Mouse (Mus musculus) layer of hippocampus, postnatal 36 days (tissue): ENCODE data around the gene Ptgfrn. TPM values are rescaled to one million over a fixed set of nuclear protein-coding genes. Genes with fewer than 3 reads are reported as not detected.

Experiments
- DNase-seq, 2 experiments: peaks; one replicate each; pipeline ENCODE4 v3.0.0; 2022
- total RNA-seq, 2 experiments: library from RNA; stranded (reverse); gene quantifications; 2 replicates each; pipeline ENCODE4 v1.2.3; 2021

Ptgfrn gene
- 10 to 100 TPM in 1 of 2 experiments, 1 to 10 TPM in 1; 9.4 to 12.1 TPM for total RNA-seq

- DNase-seq: peak; percentile 42 to 48
Measured at GRCm38 (mm10) chr3:101110043-101110837, at the start of gene Ptgfrn. Ptgfrn (minus strand) TSS chr3:101110278.

DNA sequence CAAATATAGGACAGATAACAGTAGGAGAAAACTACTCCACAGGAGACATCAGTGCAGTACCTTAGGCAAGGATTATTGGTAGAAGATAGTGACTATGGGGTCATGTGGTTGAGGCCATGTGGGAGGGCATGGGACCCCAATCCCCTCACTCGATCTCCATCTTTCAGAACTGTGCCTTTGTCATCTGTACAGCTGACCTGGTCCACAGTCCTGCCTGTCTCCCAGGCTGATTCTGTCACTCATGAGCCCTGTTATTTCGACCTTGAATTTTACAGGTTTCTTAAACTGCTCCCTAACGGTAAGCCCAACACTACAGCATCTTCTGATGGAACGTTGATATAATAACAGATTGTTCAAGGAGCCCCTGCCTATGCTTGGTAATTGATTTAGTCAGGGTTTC, 49.6 kb upstream of the Ptgfrn start:
- DNase-seq: no peak

DNA sequence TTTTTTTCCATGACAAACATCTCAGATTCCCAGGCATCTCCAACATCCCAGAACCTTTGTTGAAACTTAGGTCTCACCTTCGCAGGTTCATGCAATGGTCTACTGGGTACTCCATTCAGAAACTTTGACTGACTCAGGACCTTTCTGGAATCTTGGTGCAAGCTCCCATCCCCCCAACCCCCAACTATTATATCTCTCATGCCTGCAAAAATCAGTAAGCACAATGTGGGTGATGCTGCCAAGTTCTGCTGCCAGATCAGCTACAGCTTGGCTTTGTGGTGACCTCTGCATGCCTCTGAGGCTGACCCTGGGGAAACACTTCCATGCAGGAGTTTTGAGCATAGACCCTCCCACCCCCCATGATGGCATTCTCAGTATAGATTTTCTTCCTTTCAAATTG, 44.0 kb upstream of the Ptgfrn start:
- no peak for DNase-seq

DNA sequence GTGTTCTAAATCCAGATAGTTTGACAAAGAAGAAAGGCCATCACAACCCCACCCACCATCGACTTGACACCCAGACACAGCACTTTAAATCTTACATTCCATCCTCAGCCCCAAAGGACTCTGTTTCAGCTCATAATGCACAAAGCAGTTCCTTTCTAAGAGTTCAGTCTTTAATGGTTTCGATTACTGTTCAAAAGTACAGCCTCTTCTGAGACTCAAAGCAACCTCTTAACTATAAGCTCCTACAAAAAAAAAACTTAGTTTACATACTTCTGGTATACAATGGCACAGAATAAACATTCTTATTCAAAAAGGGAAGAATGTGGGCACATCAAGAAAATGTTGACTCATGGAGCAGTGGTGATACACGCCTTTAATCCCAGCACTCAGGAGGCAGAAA, 43.3 kb upstream of the Ptgfrn start:
- no peak for DNase-seq

GRCm38 (mm10) chr3:101146126-101146772, 36.2 kb upstream of the Ptgfrn start:
- DNase-seq: no peak

DNA sequence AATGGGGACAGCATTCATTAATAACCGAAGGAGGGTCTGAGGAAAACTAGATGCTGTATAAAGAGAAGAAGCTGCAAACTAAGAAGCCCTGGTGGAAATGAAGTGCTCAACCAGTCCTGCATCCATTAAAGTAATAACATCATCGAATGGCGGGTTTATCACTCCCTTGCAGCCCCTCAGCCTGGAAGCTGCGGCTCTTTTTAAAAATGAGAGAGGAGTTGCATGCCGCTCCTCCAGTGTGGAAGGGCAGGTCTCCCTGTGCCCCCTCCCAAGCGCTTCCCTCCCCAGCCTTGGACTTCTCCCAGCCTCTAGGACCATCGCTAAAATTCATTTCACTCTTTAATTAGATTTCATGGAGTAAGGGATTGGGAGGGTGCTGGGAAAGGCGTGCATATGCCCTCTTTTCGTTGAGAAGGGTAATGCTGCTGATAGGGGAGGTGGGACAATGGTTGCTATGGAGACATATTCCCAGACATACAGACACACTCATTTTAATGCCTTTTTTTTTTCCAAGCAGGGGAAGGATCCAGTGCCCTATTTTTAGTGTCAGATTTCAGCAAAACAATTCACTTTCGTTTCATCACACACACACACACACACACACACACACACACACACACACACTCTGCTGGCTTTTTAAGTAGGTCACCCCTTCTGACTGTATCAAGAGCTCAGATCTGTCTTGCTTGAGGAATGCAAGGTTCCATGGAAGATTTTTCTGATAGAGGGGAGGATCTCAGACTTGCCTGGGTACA, 35.4 kb upstream of the Ptgfrn start:
- no peak for DNase-seq

DNA sequence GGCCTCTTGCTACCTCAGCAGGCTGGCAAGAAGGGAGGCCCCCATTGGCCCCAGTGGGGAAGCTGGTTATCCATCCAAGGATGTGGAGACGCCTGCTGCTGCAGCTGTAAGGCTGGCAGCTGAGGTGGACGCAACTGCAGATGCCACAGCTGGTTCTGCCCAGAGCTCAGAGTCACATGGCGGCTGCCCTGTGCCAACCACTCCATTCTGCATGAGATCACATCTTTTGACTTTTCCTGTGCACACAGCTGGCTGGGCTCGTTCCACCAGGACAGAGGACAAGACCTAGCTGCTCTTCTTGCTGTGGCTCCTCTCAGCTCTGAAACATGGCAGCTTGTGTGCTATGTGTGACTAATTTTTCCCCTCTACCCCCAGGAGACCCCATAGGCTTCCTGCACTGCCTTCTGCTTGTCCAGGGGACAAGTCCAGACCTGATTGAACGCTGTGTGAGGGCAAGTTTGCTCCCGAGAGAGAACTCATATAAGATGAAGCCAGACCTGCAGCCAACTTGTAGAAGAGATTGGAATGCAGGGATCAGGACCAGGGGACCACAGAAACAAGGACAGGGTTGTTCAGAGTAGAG, 34.4 kb upstream of the Ptgfrn start:
- DNase-seq: no peak

- no peak for DNase-seq
Measured at GRCm38 (mm10) chr3:101143465-101143864, 33.4 kb upstream of the Ptgfrn start.

GRCm38 (mm10) chr3:101141864-101142263, 31.8 kb upstream of the Ptgfrn start:
- peak; percentile 33 to 41 for DNase-seq

DNA sequence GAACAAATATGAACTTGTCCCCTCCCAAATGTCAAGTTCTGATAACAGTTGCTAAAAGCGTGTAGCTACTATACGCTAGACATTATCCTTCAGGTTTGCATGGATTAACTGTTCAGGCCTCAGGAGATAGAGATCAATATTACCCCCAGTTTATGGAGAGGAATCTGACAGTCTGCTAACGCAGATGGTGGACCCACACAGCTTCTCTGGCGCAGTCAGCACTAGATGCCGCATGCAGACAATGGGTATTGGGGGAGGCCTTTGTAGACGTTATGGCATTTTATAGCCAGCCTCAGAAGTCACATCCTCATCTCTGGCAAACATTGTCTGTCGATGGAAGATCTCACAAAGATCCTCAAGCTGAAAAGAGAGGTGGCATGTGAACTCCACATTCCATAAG, 29.9 kb upstream of the Ptgfrn start:
- no peak for DNase-seq

- no peak for DNase-seq
Measured at GRCm38 (mm10) chr3:101136483-101136882, 26.4 kb upstream of the Ptgfrn start.

GRCm38 (mm10) chr3:101134861-101135260, 24.8 kb upstream of the Ptgfrn start:
- no peak for DNase-seq

GRCm38 (mm10) chr3:101132981-101133380, 22.9 kb upstream of the Ptgfrn start:
- DNase-seq: no peak

- no peak for DNase-seq
Measured at GRCm38 (mm10) chr3:101131772-101132171, 21.7 kb upstream of the Ptgfrn start.

DNA sequence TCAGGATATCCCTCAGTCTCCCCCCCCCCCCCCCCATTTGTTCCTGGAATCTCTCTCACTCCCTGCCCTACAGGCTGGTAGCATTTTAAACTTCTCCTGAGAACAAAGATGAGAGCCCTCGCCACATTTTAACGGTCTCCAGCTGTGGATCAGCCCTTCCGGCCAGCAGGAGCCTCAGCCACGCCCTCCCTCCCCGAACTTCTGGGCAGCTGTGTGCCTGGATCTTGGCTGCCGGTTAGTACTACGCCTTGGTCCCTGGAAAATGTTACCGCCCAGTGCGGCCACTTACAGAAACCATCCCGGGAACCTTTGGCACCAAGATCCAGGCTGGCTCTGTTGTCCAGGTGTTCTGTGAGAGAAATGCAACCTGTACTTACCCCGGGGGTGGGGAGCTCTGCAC, 20.4 kb upstream of the Ptgfrn start:
- DNase-seq: no peak

DNA sequence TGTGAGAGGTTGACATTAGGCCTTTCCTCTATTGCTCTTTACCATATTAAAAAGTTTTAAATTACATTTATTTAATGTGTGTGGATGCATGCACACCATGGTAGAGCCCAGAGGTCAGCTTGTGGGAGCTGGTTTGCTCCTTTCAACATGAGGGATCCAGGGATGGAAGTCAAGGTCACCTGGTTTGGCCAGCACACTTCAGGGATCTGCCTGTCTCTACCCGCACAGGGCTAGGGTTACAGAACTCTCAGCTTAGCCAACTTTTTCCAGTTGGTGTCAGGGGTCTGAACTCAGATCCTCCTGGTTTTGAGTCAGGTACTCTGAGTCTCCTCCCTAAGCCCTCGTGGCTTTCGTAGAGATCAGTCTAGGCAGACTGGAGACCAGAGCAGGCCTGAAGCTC, 19.5 kb upstream of the Ptgfrn start:
- DNase-seq: no peak

DNA sequence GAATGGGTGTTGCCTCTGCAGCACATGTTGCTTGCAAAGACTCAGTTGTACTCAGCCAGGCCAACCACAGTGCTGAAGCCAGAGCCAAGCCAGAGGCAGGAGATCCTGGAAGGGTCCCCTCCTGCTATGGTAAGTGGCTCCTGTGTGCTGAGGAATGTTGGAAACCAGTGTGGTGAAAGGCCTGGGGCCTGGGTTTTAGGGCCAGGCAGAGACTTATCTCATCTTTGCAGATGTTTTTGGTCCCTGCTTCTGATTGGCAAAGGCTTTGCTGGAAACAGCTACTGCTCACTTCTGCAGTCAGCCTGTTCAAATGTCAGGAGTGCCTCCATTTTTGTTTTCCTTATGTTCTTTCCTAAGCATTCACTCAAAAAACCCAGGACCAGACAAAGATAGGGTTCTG, 19.0 kb upstream of the Ptgfrn start:
- DNase-seq: no peak

- no peak for DNase-seq
Measured at GRCm38 (mm10) chr3:101127766-101128165, 17.7 kb upstream of the Ptgfrn start.

DNA sequence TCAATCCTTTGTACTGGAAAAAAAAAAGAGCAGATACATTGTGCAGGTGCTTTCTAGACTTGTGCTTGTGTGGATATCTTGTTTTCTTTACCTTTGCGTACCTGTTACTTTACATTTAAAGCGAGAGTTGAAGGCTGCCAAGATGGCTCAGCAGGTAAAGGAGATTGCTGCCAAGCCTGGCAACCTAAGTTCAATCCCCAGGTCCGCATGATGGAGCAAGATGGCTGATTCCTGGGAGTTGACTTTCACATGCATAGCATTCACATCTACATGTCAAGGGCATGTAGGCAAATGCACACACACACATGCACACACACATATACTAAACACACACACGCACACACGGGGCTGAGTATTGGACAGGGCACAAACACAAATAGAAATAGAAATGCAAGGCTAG, 14.6 kb upstream of the Ptgfrn start:
- DNase-seq: no peak

GRCm38 (mm10) chr3:101122479-101122878, 12.4 kb upstream of the Ptgfrn start:
- DNase-seq: no peak

- DNase-seq: no peak
Measured at GRCm38 (mm10) chr3:101117774-101118173, 7.7 kb upstream of the Ptgfrn start.

GRCm38 (mm10) chr3:101117386-101117749, 7.3 kb upstream of the Ptgfrn start:
- no peak for DNase-seq
